Mouse (Mus musculus) liver, adult (tissue): ENCODE data around the gene Mreg.
A peak's percentile ranks its signal among the peaks of the same experiment; 100 is the strongest.

Experiments
- GATA4 ChIP-seq: IDR thresholded peaks from 2 replicates; pipeline ENCODE4 v1.6.1; 2014; ENCODE audit warnings: mild to moderate bottlenecking, low read length; ENCODE audit not compliant: insufficient replicate concordance

The Mreg gene

DNA sequence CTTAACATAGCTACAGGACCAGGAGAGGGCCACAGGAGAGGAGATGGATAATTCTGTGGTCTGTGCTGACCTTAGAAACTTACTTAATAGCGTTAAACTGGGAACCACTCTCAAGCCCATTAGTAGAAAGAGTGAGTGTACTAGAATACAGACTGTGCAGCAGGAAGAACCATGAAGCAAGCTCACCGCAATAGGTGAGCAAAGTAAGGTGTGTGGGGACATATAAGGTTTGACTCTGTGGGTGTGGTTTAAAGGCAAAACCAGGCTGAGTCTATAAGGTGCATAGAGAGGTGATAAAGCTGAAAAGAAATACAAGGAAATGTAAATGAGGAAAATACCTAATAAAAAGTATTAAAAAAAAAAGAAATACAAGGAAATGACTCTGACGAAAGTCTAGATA, 11.0 kb downstream of the Mreg start:
- TF ChIP-seq GATA4: no peak

DNA sequence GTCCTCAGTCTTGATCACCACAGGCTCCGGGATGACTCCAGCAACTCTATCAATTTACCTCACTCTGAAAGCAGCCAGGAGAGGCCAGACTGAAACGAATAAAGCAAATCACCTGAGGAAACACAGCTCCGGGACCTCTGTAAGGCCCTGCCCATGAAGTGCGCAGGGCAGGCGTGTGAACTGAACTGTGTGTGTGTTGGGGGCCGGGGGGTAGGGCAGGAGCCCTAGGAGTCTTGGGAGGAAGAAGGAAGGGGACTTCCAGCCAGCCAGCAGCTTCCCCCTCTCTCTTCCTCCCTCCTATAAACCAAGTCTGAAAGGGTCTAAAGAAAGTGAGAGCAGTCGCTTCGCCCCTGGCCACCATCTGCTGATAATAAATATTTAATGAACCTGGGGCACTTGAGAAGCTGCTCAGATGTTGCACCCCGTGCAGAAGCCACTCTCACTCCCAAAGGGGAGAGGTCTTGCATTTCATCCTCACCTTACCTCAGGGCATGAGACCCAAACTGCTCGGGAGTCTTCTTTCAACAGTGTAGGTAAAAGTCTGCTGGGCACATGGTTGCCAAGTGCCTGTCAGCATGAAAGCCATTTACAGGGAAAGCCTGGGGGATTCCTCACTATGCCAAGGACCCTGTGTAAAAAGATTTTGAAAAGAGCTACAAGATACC, 13.8 kb downstream of the Mreg start:
- TF ChIP-seq GATA4: no peak

DNA sequence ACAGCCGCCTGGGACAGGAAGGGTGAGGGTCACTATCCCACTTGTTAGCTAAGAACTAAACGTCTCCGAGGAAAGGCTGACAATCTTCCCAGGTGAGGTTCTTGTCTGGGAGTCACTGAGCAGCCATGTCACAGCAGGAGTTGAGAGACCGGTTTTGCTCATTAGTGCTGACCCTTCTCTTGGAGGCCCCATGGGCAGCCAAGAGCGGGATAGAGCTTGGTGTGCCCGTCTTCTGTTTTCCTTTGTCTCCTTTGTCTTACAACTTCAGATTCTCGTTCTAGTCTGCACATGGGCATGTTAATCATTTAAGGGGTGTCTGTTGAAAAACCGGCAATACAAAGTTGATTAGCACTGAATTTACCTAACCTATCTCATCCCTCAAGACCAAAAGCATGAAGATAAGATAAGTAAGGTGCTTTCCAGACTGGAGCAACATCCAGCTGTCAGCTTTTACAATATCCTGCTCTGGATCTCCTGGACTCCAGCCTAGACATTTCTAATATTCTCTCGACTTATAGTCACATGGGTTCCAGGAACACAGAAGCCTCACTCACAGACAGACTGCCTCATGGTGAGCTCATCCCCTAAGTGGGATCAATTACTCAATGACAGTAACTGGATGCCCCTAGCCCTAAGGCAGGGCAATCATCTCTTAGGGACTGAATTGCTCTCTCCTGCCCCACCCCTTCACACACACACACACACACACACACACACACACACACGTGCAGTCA, 15.3 kb downstream of the Mreg start:
- no peak for TF ChIP-seq GATA4

DNA sequence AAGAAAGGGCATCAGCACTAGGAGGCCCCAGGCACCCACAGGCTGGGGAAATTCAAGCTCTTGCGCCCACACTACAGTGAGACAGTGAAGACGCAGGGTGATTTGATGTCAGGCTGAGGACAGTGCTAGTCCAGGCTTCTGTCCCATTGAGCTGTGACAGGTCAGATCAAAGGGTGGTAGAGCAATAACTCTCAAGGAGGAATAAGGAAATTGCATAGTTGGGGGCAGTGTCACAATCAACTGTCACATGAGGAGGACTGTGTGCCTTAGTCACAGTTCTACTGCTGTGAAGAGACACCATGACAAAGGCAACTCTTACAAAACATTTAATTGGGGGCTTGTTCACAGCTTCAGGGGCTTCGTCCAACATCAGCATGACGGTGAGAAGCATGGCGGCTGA, 16.0 kb downstream of the Mreg start:
- no peak for TF ChIP-seq GATA4

DNA sequence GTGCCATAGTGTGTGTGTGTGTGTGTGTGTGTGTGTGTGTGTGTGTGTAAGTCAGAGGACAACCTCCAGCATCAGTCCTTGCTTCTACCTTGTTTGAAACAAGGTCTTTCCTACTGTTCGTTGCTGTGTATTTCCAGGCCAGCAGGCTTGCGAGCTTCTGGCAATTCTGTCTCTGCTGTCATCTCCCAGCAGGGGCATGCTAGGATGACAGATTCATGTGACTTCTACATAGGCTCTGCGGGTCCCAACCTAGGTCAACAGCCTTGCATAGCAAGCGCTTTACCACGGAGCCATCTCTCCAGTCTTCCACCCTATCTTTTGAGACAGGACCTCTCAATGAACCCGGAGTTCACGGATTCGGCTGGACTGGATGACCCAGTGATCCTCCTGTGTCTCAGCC, 20.7 kb downstream of the Mreg start:
- no peak for TF ChIP-seq GATA4

DNA sequence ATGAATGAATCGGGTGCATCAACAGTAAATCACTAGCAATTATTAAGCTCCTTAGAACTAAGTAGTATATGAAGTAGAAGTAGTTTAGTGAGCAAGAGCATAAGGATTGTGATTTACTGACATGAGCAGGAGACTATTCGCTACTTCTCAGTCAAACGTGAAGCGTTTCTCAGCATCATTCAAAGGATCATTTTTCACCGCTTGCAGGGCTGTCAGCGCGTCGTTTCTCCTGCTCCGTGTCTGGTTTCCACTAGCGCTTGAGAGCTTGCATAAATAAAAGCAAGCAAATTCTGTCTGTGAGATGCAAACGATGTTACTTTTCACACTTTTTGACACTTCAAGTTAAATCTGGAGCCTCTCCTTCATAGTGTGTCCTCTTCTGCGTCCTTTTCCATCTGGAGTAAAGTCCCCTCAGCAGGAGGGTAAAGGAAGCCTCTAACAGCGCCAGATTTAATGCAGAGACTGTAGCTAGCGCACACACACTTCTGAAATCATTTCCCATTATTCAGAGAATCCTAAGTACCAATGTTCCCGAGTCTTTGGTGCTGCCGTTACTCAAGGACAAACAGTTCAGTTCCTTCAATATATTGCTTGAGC, 23.9 kb downstream of the Mreg start:
- no peak for TF ChIP-seq GATA4

DNA sequence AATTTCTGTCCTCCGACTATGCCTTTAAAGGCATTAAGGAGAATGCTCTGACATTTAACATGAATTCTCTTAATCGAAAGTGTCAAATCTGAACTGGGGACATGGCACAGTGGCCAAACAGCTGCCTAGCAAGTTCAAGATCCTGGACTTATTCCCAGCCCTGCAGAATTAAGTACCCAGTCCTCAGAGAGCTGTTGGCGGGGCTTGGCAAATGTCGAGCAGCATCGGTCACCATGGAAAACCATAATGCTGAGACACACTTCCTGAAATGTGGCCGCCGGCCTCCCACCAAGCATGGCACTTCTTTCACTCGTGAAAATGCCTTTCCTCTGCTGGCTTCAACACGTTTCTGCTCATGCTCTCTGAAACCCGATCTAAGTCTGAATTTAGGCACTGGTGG, 24.6 kb downstream of the Mreg start:
- TF ChIP-seq GATA4: no peak

DNA sequence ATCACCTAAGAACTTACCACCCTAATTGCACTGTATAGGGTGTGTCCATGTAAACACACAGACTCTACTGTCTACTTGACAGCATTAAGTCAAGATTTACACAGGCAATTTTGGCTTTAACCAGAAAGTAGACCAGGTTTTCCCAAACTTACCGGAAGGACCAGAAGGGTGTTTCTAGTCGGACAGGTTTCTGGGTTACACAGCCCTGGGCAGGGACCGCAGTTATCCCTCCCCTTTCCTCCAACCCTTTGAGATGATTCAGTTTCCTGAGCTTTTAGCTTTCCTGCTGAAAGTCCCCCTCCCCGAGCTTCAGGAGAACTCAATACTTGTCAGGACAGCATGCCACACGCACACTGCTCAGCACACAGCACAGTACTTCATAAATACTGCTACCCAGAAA, 26.0 kb downstream of the Mreg start:
- no peak for TF ChIP-seq GATA4

DNA sequence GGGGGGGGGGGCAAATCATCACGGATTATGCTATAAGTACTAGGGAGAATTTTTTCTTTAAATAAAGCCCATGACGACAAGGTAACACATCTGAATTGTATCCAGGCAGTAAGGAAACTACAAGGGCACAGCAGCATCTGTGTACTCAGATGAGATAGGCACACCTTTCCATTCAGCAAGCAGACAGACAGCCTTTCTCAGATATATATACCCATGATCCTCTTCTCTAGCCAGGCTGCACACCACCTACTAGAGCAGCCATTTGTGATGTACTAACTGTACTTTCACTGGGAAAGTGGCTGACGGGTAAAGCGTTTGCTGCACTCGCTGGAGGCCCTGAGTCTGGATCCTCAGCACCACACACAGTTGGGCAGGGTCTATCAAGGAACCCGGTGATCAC, 28.6 kb downstream of the Mreg start:
- no peak for TF ChIP-seq GATA4

DNA sequence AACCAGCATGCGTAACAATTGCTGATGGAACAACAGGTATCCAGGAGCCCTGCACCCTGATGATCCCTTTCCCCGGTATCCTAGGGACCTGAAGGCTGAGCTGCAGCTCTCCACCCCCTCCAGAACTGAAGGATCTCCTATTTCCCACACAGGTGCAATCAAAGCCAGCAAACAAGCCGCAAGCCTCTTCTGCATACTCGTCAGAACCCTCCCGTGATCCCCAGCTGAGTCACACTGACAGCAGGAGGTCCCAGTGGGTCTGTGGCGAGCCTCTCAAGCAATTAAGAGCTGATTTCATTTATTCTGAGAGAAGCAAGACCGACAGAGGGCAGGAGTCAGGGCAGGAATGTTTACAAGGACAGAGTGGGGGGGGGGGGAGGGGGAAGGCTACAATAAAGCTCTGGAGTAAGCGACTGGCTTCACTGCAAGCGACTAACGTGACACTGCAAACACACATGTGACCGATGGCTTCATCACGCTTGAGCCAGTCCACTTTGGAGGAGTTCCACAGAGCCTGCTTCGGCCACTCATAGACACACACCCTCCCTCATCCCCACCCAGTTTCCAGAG, 29.1 kb downstream of the Mreg start:
- no peak for TF ChIP-seq GATA4

DNA sequence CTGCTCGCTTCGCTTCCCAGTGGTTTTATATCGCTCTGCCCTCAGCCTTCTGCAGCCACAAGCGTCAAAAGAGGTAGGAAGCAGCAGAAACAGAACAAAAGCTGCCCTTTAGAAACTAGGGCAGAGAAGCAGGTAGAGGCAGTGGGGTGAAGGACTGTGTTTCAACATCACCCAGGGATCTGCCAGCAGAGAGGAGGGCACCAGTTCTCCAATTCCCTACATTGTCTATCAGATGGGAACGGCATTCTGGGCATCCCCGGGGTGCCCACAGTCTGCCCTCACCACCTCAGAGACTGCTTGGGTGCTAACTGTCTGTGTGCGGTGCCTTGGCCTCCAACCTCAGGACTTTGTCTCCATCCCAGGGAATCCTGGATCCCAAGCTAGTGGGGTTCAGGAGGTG, 32.2 kb downstream of the Mreg start:
- TF ChIP-seq GATA4: peak; percentile 88; the same call in 1 of the 2 replicates

DNA sequence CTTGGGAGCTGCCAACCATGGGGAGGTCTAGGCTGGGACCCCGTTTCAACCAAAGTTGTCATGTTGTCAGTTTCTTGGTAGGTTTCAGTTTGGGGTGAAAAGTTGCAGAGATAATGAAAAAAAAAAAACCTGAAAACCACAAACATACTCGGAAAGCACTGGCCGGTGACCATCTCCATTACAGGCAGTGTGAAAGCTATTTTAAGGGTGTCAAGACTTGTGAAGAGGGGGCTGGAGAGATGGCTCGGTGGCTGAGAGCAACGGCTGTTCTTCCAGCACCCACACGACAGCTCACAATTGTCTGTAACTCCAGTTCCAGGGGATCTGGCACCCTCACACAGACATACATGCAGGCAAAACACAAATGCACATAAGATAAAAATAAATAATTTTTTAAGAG, 35.9 kb downstream of the Mreg start:
- no peak for TF ChIP-seq GATA4

DNA sequence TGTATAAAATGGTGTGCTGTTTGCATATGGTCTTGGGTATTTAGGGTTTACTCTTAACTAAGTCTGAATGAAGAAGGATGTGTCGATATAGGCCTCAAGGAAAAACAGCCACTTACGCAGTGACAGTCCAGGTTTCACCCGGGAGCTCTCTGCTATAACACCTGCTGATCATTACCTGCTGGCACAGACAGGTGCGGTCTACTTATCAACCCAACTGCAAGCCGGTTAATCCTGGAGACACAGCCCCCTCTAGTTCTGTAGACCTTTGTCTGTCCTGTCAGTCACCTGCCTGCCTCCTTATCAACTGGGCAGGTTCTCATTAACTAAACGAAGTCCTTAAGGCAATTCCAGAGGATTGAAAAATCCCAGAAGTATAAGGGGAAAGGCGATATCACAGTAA, 37.9 kb downstream of the Mreg start:
- TF ChIP-seq GATA4: no peak

DNA sequence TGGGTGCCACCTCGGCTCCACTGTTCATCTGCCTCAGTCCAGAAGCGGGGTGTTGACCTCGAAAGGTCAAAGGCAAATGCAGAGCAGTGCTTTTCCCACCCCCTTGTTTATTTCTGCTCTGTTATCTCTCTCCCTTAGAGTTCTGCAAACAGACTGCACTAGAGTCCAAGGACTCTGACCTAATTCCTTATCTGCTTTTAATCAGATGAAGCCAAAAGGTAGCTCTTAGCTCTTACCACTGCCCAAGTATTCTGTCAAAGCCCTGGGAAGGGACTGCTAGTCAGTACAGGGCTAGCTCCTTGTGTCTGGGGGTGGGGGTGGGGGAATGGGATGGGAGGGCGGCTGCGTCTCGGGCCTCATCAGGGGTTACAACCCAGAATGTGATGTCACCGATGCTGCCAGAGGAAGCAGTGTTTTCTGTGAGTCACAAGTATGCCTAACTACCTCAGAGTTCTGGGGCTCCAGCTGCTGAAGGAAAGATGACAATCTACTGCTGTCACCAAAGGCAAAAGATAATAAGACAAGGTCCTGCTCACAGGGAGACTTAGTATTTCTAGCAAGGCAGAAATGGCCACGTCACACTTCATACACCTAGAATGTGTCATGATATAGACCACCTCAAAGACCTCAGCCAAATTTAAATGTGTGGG, 38.6 kb downstream of the Mreg start:
- peak; percentile 100 for TF ChIP-seq GATA4

DNA sequence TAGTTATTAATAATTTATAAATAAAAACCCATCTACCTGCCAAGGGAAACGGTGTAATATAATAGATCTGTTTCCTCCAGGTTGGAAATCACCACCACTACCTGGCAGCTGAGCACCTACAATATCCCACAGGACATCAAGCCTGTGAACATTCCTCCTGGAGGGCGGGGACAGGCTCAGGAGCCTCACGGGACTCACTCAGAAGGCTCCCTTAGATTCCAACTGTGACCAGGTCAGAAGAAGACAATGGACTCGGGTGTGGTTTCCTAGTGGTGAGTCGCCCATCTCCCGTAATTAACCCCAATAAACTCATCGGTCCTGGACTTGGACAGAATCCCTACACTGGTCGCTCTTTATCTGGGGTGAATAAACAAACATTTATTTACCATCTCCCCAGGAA, 39.3 kb downstream of the Mreg start:
- TF ChIP-seq GATA4: no peak
